Mouse (Mus musculus) kidney, embryonic 16.5 days (tissue): ENCODE measurements around the gene Retreg1. TPM values are rescaled to one million over a fixed set of nuclear protein-coding genes. Genes with fewer than 3 reads are reported as not detected.

Experiments
- ATAC-seq: fragments of 200-750 bp; cut with Nextera tagmentation; 2 replicates; pipeline ENCODE4 v1.8.0; 2017; ENCODE audit warnings: moderate TSS enrichment; ENCODE audit not compliant: low FRiP score, low TSS enrichment
- H3K27ac ChIP-seq: fragments of 300-500 bp; sonication (generic); 2 replicates; pipeline ENCODE4 v1.5.1; 2014; ENCODE audit warnings: low read length
- H3K27me3 ChIP-seq: fragments of 300-500 bp; sonication (generic); 2 replicates; pipeline ENCODE4 v1.6.1; 2014; ENCODE audit warnings: low read length, control low read depth, mixed read lengths; ENCODE audit not compliant: insufficient read depth
- H3K36me3 ChIP-seq: fragments of 300-500 bp; sonication (generic); 2 replicates; pipeline ENCODE4 v1.6.1; 2014; ENCODE audit warnings: low read length, control low read depth, mixed read lengths; ENCODE audit not compliant: insufficient read depth
- H3K4me1 ChIP-seq: fragments of 300-500 bp; sonication (generic); 2 replicates; pipeline ENCODE4 v1.6.1; 2014; ENCODE audit warnings: low read length, control low read depth, mixed read lengths; ENCODE audit not compliant: insufficient read depth
- H3K4me2 ChIP-seq: fragments of 300-500 bp; sonication (generic); replicated peaks from 2 replicates; pipeline ENCODE4 v1.6.1; 2014; ENCODE audit warnings: low read depth, low read length
- H3K4me3 ChIP-seq: fragments of 300-500 bp; sonication (generic); 2 replicates; pipeline ENCODE4 v1.5.1; 2014; ENCODE audit warnings: mild to moderate bottlenecking, low read length
- H3K9ac ChIP-seq: fragments of 300-500 bp; sonication (generic); replicated peaks from 2 replicates; pipeline ENCODE4 v1.6.1; 2014; ENCODE audit warnings: low read length
- H3K9me3 ChIP-seq: fragments of 300-500 bp; sonication (generic); 2 replicates; pipeline ENCODE4 v1.6.1; 2016; ENCODE audit warnings: low read length, control low read depth
- WGBS: fragments of 180-500 bp; shearing (Covaris S2); extraction: QIAGEN DNeasy Blood & Tissue Kit; methylation state at CpG from one replicate; pipeline ENCODE4 v1.1.7; 2014; 5-methylcytosine and 5-hydroxymethylcytosine counted together
- microRNA-seq: library from miRNA; unstranded; fragments of <30 nt; microRNA quantifications from one replicate; pipeline ENCODE4, GENCODE M21; 2016
- polyA plus RNA-seq: library from polyadenylated mRNA; unstranded; fragments of >200 nt; fragmentation: Nextera tagmentation; extraction: Ambion mirVana; gene quantifications from 2 replicates; pipeline ENCODE4 v1.2.1, GENCODE M21; 2015

Retreg1 gene
- polyA plus RNA-seq, 1 experiment from 2014 or later, result 21.5 TPM

- Histone ChIP-seq H3K27ac (no peak overlapping the region), H3K4me1 (peaks cover 8% of the 10 kb centered on the region; the same call in 1 of the 2 replicates), H3K4me3 (no peak overlapping the region), H3K27me3 (no peaks in the 10 kb centered on the region), H3K9me3 (no peaks in the 10 kb centered on the region), H3K4me2 (no peak overlapping the region), H3K9ac (no peak overlapping the region), H3K36me3 (no peaks in the 10 kb centered on the region)
- ATAC-seq, result no peak
- WGBS, result 71% methylated on average over 5 of the region's 5 CpGs
Measured at GRCm38 (mm10) chr15:26022636-26023035, 179.7 kb downstream of the Retreg1 start.

Small RNAs within 50 kb of the gene (microRNA-seq; reads per million reads assigned to microRNA genes)
- not detected for gene Mir7212

Other genes starting within 250 kb of the Retreg1 start
- gene Myo10, start 220.7 kb upstream of the Retreg1 start, polyA plus RNA-seq, result 33.2 and 37.7 TPM in 2 replicates
- 27.6 and 28.1 TPM in 2 replicates for gene Zfp622, start 141.2 kb downstream of the Retreg1 start, polyA plus RNA-seq